Mouse (Mus musculus) natural killer cell, adult 2 months (primary cell): Measurements from ENCODE around the gene Pkd2l1.

Experiments used
- DNase-seq, 2 experiments: peaks; one replicate each; pipeline ENCODE4 v3.0.0; 2022; ENCODE audit warnings: low spot score in 2 of 2

The Pkd2l1 gene

DNA sequence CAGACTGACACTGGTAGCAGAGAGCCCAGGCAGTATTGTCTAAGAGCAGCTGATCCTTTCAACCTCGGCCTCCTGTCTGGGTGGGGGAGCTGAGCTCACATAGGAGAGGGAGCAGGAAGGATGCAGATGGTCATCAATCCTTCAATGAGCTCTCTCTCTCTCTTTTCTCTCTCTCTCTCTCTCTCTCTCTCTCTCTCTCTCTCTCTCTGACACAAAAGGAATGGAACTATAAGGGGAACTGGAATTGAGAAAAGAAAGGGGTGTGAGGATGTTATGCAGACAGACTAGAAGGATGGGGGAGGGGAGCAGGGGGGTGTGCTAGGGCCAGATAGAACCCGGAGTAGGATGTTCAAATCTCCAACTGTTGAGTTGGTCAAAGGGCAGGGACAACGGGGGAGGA, at the start of gene Pkd2l1:
Gene Pkd2l1 (minus strand): TSS at position 101 of the 400 bp plus-strand sequence.
- DNase-seq, result no peak

DNA sequence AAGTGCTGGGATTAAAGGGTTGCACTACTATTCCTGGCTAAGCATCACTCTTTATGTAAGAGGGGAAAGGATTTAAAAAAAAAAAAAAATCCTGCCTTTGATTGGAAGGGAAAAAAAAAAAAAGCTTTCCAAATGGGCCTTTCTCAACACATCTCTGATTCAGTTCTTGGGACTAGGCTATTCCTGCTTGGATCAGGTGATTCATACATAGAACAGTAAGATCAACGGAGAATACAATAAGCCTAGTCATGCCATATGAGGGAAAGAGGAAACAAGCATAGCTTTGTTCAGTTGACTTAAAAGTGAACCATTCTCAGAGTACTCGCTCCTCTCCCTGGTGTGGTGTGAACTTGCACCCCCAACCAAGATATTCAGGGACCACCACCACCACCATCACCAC, 46.7 kb upstream of the Pkd2l1 start:
- DNase-seq, result no peak

DNA sequence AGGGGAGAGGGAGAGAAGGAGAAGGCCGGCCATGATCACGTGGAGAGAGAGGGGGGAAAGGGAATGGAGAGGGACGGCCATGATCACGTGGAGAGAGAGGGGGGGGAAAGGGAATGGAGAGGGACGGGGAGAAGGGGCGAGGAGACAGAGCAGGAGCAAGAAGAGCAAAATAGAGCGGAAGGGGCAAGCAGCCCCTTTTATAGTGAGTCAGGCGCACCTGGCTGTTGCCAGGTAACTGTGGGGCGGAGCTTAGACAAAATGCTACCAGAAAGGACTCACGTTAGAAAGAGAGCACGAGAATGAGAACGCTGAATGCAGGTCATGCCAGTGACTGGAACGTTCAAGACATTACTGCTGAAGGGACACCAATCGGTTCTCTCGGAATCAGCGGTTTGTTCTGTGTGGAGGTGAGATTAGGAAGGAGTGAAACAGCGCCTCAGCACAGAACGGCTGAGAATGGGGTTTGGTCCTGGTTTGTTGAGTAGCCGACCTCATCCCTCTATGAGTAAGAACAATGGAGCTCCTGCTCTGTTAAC, 45.3 kb upstream of the Pkd2l1 start:
- DNase-seq, result no peak

GRCm38 (mm10) chr19:44231608-44232151, 39.4 kb upstream of the Pkd2l1 start:
- DNase-seq, result no peak

- no peak for DNase-seq
Observed at GRCm38 (mm10) chr19:44230212-44230611, 38.0 kb upstream of the Pkd2l1 start.

DNA sequence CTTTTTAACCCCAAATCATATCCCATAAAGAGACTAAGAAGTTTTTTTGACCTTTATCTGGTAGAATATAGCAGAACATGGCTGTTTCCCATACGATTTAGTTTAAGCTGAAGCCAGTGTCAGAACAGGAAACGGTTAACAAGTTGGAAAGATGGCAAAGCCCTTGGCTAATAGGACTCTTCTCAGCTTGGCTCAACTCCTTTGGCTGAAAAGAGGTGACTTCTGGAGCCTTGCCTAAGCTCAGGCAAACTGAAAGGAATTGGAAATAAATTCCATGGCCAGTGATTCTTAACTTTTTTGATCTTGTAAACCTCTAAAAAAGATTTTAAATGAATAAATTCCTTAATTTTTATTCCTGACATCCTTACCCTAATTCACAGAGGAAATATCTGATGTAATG, 37.5 kb upstream of the Pkd2l1 start:
- no peak for DNase-seq

- peak; percentile 14 to 48 for DNase-seq
Observed at GRCm38 (mm10) chr19:44225728-44226127, 33.5 kb upstream of the Pkd2l1 start.

GRCm38 (mm10) chr19:44217958-44218525, 25.8 kb upstream of the Pkd2l1 start:
- no peak for DNase-seq

GRCm38 (mm10) chr19:44215255-44215654, 23.0 kb upstream of the Pkd2l1 start:
- no peak for DNase-seq

GRCm38 (mm10) chr19:44207079-44207478, 14.8 kb upstream of the Pkd2l1 start:
- DNase-seq, result no peak

- DNase-seq, result no peak
Observed at GRCm38 (mm10) chr19:44203015-44203564, 10.8 kb upstream of the Pkd2l1 start, which contains the start of gene Scd3. Gene Scd3, plus strand, starts transcription at chr19:44203269.

DNA sequence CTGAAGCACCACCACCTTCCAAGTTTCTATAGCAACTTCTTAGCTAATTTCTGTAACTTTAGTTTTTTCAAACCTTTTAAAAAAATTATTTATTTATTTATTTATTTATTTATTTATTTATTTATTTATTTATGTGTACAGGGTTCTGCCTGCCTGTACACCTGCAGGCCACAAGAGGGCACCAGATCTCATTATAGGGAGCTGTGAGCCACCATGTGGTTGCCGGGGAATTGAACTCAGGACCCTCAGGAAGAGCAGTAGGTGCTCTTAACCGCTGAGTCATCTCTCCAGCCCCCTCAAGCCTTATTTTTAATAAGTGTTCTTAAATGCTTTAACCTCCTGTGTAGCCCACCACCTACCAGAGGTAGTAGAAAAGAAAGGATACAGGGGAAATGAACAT, 6.7 kb upstream of the Pkd2l1 start:
- peak in 1 of 2 experiments; percentile 35 for DNase-seq

GRCm38 (mm10) chr19:44198494-44198893, 6.3 kb upstream of the Pkd2l1 start:
- DNase-seq, result no peak

- no peak for DNase-seq
Observed at GRCm38 (mm10) chr19:44197053-44197852, 5.0 kb upstream of the Pkd2l1 start.

GRCm38 (mm10) chr19:44195138-44195537, 2.9 kb upstream of the Pkd2l1 start:
- peak; percentile 34 to 64 for DNase-seq

GRCm38 (mm10) chr19:44193906-44194305, 1.7 kb upstream of the Pkd2l1 start:
- no peak for DNase-seq

DNA sequence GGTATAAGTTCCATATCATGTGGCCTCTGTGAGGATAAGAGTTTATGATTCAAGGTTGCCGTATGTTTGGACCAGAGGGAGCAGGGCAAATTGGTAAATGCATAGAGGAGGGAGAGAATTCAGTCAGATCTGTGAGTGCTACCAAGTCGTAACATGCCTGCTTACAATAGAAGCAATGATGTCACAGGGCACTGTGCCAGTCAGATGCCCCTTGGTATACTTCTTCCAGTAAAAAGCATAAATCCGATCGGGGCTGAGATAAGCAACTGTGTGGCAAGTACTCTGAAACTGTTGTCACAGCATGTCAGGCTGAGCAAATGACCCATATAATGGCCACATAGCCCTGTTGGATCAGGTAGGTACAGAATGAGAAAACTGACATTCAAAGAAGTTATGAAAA, 3.2 kb downstream of the Pkd2l1 start:
- DNase-seq, result no peak

DNA sequence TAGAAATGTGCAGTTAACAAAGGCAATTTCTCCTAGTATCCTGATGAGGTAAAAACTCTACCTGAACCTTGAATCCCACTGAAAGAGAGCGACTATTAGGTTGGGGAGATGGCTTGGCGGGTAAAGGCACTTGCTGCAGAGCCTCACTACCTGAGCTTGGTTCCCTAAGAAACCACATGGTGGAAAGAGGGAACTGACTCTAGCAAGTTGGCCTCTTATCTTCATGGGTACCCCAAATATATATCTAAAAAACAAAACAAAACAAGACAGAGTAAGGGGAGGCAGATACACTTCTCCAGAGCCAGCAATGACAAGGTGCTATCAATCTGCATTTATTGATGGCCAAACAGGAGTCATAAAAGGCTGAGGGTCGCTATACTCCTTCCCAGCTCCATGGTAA, 8.3 kb downstream of the Pkd2l1 start:
- no peak for DNase-seq

DNA sequence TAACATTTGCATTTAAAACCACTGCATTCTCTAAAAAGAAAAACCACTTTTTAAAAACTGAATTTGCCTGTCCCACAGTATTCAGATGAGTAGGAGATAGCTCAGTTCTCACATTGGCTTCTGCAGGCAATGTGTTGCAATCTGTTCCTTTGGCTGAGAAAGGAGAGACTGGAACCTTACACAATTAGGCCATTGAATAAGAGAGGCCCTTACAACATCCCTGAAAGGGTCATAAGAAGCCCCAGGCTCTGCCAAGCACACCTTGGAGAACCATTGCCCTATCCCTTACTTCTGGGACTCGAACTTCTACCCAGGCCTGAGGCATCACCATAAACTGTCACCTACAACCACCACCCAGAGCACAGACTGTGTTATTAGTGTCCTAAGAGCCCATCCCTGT, 11.7 kb downstream of the Pkd2l1 start:
- DNase-seq, result no peak

DNA sequence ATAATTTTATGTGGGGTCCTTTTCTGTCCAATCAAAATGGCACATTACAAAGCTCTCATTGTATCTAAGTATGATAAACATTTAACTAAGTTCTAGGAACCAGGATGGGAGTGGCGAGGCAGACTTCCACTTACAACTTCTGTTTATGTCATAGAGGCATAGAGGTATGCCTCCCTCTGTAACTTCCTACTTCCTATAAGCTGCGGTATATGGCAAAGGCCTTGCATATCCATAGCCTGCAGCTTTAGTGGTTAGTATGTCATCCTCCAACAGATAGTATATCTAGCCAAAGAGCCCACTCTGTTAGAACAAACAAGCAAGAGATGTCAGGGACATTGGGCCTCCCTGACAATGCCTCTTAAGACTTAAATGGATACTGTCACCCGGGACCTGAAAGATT, 15.5 kb downstream of the Pkd2l1 start:
- DNase-seq, result no peak

DNA sequence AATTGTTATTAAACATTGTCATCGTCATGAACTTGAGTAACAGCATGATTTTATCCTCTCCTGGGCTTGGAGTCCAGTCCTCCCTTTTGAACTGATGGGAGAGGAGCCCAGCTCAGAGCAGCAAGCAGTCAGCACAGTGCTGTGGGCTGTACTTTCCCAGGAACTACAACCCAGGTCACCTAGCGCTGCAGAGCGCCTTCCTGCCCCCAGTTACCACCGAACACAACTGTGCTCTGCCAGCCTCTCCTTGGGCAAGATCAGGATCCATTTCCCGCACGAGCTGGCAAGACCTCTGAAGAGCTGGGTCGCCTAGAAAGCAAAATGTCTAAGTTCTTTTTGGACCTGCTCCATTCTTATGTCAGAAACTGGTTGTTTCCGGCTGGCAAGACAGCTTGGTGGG, 17.4 kb downstream of the Pkd2l1 start:
- no peak for DNase-seq

DNA sequence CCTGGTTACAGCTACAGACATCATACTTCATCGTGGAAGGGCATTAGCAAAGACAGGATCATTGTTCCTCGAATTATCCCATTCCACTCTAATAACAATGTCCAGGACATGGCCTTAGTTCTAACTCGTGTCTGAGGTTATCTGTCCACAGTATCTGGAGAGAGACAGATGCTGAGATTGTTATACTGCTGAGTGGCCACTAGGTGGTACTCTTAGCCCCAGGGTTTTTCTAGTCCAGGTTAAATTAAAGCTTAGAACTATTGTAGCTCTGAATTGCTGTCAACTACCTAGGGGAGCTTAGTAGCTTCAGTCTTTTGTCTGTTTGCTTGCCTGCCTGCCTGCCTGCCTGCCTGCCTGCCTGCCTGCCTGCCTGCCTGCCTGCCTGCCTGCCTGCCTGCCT, 30.7 kb downstream of the Pkd2l1 start:
- DNase-seq, result no peak

GRCm38 (mm10) chr19:44159386-44159785, 32.9 kb downstream of the Pkd2l1 start:
- DNase-seq, result no peak
